Mouse (Mus musculus) cerebellum, adult 2 months (tissue): ENCODE results near the gene Stab2. TPM values are rescaled to one million over a fixed set of nuclear protein-coding genes. Genes with fewer than 3 reads are reported as not detected.

Experiments used
- DNase-seq, 2 experiments: peaks; one replicate each; pipeline ENCODE4 v3.0.0; 2021
- H3K27ac ChIP-seq: fragments of 200-500 bp; 2 replicates; pipeline ENCODE4 v1.5.1; 2012; ENCODE audit warnings: low read length, control low read depth, inconsistent platforms; ENCODE audit not compliant: insufficient read depth
- H3K27me3 ChIP-seq: fragments of 200-500 bp; 2 replicates; pipeline ENCODE4 v1.6.1; 2012; ENCODE audit warnings: inconsistent platforms, mild to moderate bottlenecking, low read length, moderate library complexity; ENCODE audit not compliant: control insufficient read depth, insufficient read depth
- H3K4me1 ChIP-seq: fragments of 200-500 bp; 2 replicates; pipeline ENCODE4 v1.6.1; 2011; ENCODE audit warnings: low read length; ENCODE audit not compliant: control insufficient read depth, insufficient read depth
- H3K4me3 ChIP-seq: fragments of 200-500 bp; replicated peaks from 2 replicates; pipeline ENCODE3; 2011; ENCODE audit warnings: mild to moderate bottlenecking, low read depth, low read length, control low read depth; ENCODE audit not compliant: insufficient read depth
- CTCF ChIP-seq: fragments of 200-500 bp; IDR thresholded peaks from 2 replicates; pipeline ENCODE4 v1.5.1; 2011; ENCODE audit warnings: low read depth, mild to moderate bottlenecking, control low read depth, low read length, moderate library complexity, borderline replicate concordance; ENCODE audit not compliant: insufficient read depth
- POLR2A ChIP-seq: fragments of 200-500 bp; IDR thresholded peaks from 2 replicates; pipeline ENCODE4 v1.6.1; 2011; ENCODE audit warnings: low read length, control low read depth, borderline replicate concordance; ENCODE audit not compliant: insufficient read depth
- WGBS: fragments of 180-500 bp; shearing (Covaris S2); methylation state at CpG from one replicate; pipeline ENCODE4 v1.1.7; 2018; 5-methylcytosine and 5-hydroxymethylcytosine counted together
- polyA plus RNA-seq: library from polyadenylated mRNA; depleted of rRNA; stranded (reverse); fragments of >200 nt; gene quantifications from 2 replicates; pipeline ENCODE4 v1.2.3, GENCODE M21; 2012

The Stab2 gene
- polyA plus RNA-seq, 1 experiment: 0.11 TPM

- H3K4me3 ChIP-seq: no peak overlapping the region
- TF ChIP-seq CTCF: no peak
- no peak for TF ChIP-seq POLR2A
- H3K4me1 ChIP-seq: no peaks in the 10 kb centered on the region
- no peak for DNase-seq
- no peak overlapping the region for H3K27ac ChIP-seq
- WGBS: 79% methylated on average over 4 of the region's 4 CpGs
- H3K27me3 ChIP-seq: no peaks in the 10 kb centered on the region
Measured at GRCm38 (mm10) chr10:86860396-86860795, 147.4 kb downstream of the Stab2 start.

DNA sequence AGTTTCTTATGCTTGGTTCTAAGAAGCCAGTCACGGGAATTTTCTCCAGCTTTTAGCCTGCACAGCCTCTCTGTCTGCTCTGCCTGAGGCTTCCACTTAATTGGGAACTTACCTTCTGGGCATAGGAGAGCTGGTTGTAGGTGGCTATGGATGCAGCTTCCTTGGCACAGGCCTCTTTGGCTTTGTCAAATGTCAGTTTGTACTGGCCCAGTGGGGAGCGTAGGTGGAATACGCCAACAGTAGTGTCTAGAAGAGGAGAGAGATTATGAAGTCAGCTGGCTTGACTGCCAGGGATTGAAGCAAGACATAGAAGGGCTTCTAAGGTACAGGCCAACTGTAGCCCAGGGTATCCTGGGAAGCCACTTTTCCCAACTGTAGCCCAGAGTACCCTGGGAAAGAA lies 154.4 kb downstream of the Stab2 start:
- no peak for DNase-seq
- no peak overlapping the region for H3K27ac ChIP-seq
- TF ChIP-seq POLR2A (no peak), CTCF (no peak)
- WGBS: 46% methylated on average over 3 of the region's 3 CpGs
- no peaks in the 10 kb centered on the region for H3K4me1 ChIP-seq
- no peak overlapping the region for H3K4me3 ChIP-seq
- H3K27me3 ChIP-seq: no peaks in the 10 kb centered on the region

DNA sequence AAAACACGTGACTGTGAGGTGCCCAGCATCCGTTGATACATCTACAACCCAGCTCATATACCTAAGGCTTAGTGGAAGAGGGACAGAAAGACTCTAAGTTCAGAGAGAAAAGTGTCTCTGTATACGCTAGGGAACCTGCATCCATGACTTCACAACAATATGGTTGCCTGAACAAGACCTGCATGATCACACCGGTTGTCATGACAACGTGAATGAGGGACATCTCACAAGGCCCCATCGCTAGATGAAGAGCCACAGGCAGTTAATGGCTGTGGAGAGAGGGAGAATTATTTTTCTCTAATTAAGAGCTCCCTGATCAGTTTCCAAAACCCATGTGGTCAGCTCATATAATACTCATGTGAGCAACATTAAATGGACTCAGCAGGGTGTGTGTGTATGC lies 155.7 kb downstream of the Stab2 start:
- no peak for DNase-seq
- no peak overlapping the region for H3K4me3 ChIP-seq
- TF ChIP-seq CTCF: no peak
- no peak for TF ChIP-seq POLR2A
- no peak overlapping the region for H3K27ac ChIP-seq
- no peaks in the 10 kb centered on the region for H3K4me1 ChIP-seq
- 74% methylated on average over 6 of the region's 6 CpGs for WGBS
- no peaks in the 10 kb centered on the region for H3K27me3 ChIP-seq

- 82% methylated on average over 4 of the region's 4 CpGs for WGBS
Measured at GRCm38 (mm10) chr10:86849508-86849907, 158.3 kb downstream of the Stab2 start.

GRCm38 (mm10) chr10:86849087-86849486 lies 158.7 kb downstream of the Stab2 start:
- Histone ChIP-seq H3K27me3 (no peaks in the 10 kb centered on the region), H3K4me3 (no peak overlapping the region), H3K4me1 (no peaks in the 10 kb centered on the region; the same call in 1 of the 2 replicates), H3K27ac (no peak overlapping the region)
- WGBS: 75% methylated on average over 4 of the region's 4 CpGs
- no peak for DNase-seq
- TF ChIP-seq POLR2A: no peak

More at GRCm38 (mm10) chr10:86849508-86849907, 158.3 kb downstream of the Stab2 start:
- Histone ChIP-seq H3K4me1 (no peaks in the 10 kb centered on the region; the same call in 1 of the 2 replicates), H3K4me3 (no peak overlapping the region), H3K27me3 (no peaks in the 10 kb centered on the region), H3K27ac (no peak overlapping the region)
- TF ChIP-seq CTCF: no peak
- no peak for TF ChIP-seq POLR2A
- DNase-seq: no peak

DNA sequence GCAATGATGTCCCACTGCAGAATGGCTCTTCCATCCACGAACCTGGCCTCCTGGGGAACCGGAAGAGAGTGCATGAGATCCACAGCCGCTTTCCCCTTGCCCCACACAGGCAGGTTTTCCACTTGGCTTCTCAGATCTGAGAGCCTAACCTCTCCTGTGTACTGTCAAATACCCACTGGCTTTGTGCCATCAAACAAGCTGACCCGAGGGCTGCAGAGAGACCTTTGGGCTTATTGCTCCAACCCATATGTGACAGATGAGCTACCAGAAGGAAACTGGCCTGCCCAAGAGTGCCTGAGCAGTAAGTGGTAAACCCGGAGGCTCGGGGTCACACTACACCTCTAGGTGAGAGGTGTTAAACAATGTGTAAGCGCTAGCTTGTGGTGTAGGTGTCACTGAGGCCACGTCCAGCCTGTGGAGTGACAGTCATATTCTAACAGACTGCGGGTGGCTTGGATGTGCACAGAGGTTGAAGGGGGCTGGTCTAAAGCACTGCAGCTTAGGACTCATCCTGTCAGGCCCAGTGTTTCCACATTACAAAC lies 160.8 kb downstream of the Stab2 start:
- Histone ChIP-seq H3K4me1 (no peaks in the 10 kb centered on the region; the same call in 1 of the 2 replicates), H3K27ac (no peak overlapping the region), H3K4me3 (no peak overlapping the region), H3K27me3 (no peaks in the 10 kb centered on the region)
- WGBS: 73% methylated on average over 9 of the region's 9 CpGs
- DNase-seq: no peak
- TF ChIP-seq CTCF (no peak), POLR2A (no peak)

GRCm38 (mm10) chr10:86842659-86843058 lies 165.2 kb downstream of the Stab2 start:
- no peak for DNase-seq
- WGBS: 58% methylated on average over 5 of the region's 5 CpGs
- H3K4me1 ChIP-seq: no peaks in the 10 kb centered on the region; the same call in 1 of the 2 replicates
- H3K27ac ChIP-seq: no peak overlapping the region
- no peak for TF ChIP-seq POLR2A
- no peak for TF ChIP-seq CTCF
- H3K4me3 ChIP-seq: no peak overlapping the region
- H3K27me3 ChIP-seq: no peaks in the 10 kb centered on the region

DNA sequence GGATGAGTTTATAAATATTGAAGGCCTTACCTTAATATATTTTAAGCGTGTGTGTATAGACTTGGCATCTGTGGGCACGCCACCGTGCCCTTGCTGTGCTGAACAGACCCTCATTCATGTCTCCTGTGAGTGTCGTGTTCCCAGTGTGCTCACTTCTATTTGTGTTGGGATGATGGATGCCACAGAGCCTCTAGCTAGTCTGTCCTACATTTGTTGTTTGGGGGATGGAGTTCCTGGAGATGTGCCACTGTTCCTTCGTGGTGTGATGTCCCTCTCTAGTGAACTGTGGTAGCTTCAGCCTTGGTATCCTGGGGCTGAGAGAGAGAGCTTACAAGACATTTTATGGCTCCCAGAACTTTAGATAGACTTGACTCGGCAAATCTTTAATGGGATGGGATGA lies 169.0 kb downstream of the Stab2 start:
- Histone ChIP-seq H3K27me3 (no peaks in the 10 kb centered on the region), H3K27ac (no peak overlapping the region), H3K4me1 (no peaks in the 10 kb centered on the region), H3K4me3 (no peak overlapping the region)
- TF ChIP-seq POLR2A (no peak), CTCF (no peak)
- 64% methylated on average over 6 of the region's 6 CpGs for WGBS
- DNase-seq: no peak

DNA sequence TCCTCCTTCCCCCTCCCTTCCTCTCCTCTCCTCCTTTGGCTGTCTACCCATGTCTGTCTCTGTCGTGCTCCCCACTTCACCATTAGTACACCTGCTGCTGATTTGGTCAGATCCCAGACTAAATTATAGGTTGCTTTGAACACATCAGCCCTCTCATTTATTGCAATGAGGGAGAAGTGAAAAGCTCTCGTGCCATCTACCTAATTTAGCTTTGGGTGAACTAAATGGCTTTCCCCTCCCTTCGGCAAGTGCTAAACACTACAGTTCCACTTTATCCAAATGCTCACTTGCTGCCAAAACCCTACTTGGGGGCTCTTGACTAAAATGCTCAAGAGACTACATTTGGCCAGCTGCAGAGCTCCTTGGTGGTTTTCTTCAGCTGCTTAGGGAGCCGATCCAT lies 171.0 kb downstream of the Stab2 start:
- Histone ChIP-seq H3K4me3 (no peak overlapping the region), H3K27me3 (no peaks in the 10 kb centered on the region), H3K27ac (no peak overlapping the region), H3K4me1 (no peaks in the 10 kb centered on the region)
- DNase-seq: no peak
- TF ChIP-seq POLR2A: no peak
- TF ChIP-seq CTCF: no peak
- 76% methylated on average over 4 of the region's 4 CpGs for WGBS
